Comparison of ENCODE assay signal across 32 mouse cellular contexts in the genomic region with DNA sequence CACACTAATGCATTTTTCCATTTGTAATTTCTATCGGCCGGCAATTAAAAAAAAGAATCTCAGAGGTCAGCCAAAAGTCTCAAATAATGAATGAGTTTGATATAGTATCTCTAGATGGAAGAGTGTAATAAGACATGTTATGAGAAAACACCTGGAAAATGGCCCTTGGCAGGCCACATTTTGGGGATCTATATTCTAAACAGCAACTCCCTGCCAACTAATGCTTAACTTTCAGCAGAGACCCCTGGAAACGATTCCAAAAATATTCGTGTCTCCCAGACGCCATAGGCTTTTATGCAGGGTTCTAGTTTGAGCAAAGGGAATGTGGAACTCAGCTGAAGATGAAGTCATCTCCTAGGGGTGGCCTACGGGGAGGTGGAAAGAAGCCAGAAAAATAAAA.
"Had no signal": no experiment of that assay in that cellular context is flagged by ENCODE, and none has a peak within 500 bp of the region (broad histone marks: within the 10 kb centered on the region; RNA-seq: fewer than 3 reads in every experiment).

No protein-coding gene starts in this region.

- H3K36me3 ChIP-seq: limb, embryonic 12.5 days; limb, embryonic 13.5 days; limb, embryonic 15.5 days; liver, embryonic 12.5 days; liver, embryonic 13.5 days; liver, embryonic 15.5 days; lung, embryonic 15.5 days; midbrain, embryonic 10.5 days; midbrain, embryonic 12.5 days; midbrain, embryonic 13.5 days; midbrain, embryonic 15.5 days; neural tube, embryonic 12.5 days; neural tube, embryonic 13.5 days had no signal

- ATAC-seq: liver, embryonic 12.5 days; liver, postnatal 0 days; lung, postnatal 0 days; midbrain, embryonic 13.5 days; midbrain, embryonic 15.5 days; midbrain, embryonic 16.5 days had no signal

- H3K4me3 ChIP-seq: left cerebral cortex, adult 2 months; limb, embryonic 12.5 days; limb, embryonic 13.5 days; limb, embryonic 15.5 days; liver, embryonic 12.5 days; liver, embryonic 13.5 days; liver, embryonic 15.5 days; lung, embryonic 15.5 days; midbrain, embryonic 10.5 days; midbrain, embryonic 12.5 days; midbrain, embryonic 13.5 days; midbrain, embryonic 15.5 days; myocyte; neural tube, embryonic 12.5 days; neural tube, embryonic 13.5 days had no signal

- H3K9me3 ChIP-seq: limb, embryonic 12.5 days; limb, embryonic 13.5 days; limb, embryonic 15.5 days; liver, embryonic 12.5 days; liver, embryonic 13.5 days; liver, embryonic 15.5 days; lung, embryonic 15.5 days; megakaryocyte, embryonic 14.5 days; midbrain, embryonic 10.5 days; midbrain, embryonic 12.5 days; midbrain, embryonic 13.5 days; midbrain, embryonic 15.5 days; neural tube, embryonic 12.5 days; neural tube, embryonic 13.5 days had no signal

- DNase-seq: left cerebral cortex, postnatal 4 days; liver; liver, embryonic 13.5 days; liver, postnatal 0 days; lung, adult 18-20 months; lung, adult 2 months; lung, postnatal 10 days; lung, postnatal 14 days; lung, postnatal 36 days; lung, postnatal 4 days; midbrain, embryonic 14.5 days had no signal

- H3K27ac ChIP-seq: left cerebral cortex, adult 2 months; limb, embryonic 12.5 days; limb, embryonic 15.5 days; liver, embryonic 12.5 days; liver, embryonic 13.5 days; liver, embryonic 14.5 days; liver, embryonic 15.5 days; lung, embryonic 15.5 days; macrophage; midbrain, embryonic 10.5 days; midbrain, embryonic 12.5 days; midbrain, embryonic 13.5 days; midbrain, embryonic 15.5 days; neural tube, embryonic 12.5 days; neural tube, embryonic 13.5 days had no signal

- H3K27me3 ChIP-seq: limb, embryonic 12.5 days; limb, embryonic 13.5 days; limb, embryonic 15.5 days; liver, embryonic 13.5 days; liver, embryonic 15.5 days; lung, embryonic 15.5 days; midbrain, embryonic 12.5 days; midbrain, embryonic 13.5 days; midbrain, embryonic 15.5 days; neural tube, embryonic 12.5 days; neural tube, embryonic 13.5 days had no signal

- H3K9ac ChIP-seq: limb, embryonic 12.5 days; limb, embryonic 13.5 days; limb, embryonic 15.5 days; liver, embryonic 12.5 days; liver, embryonic 13.5 days; liver, embryonic 14.5 days; liver, embryonic 15.5 days; liver, postnatal 0 days; lung, embryonic 15.5 days; midbrain, embryonic 12.5 days; midbrain, embryonic 13.5 days; midbrain, embryonic 15.5 days; neural tube, embryonic 12.5 days; neural tube, embryonic 13.5 days had no signal

- H3K4me1 ChIP-seq: liver, embryonic 12.5 days; liver, embryonic 13.5 days; liver, embryonic 15.5 days; megakaryocyte, embryonic 14.5 days; midbrain, embryonic 12.5 days had no signal

- H3K4me2 ChIP-seq: limb, embryonic 12.5 days; limb, embryonic 13.5 days; limb, embryonic 15.5 days; liver, embryonic 11.5 days; liver, embryonic 12.5 days; liver, embryonic 13.5 days; liver, embryonic 15.5 days; lung, embryonic 15.5 days; midbrain, embryonic 11.5 days; midbrain, embryonic 12.5 days; midbrain, embryonic 13.5 days; midbrain, embryonic 15.5 days; neural tube, embryonic 12.5 days; neural tube, embryonic 13.5 days had no signal
